In genomic region chr12:79748862-79749261, GRCm38 (mm10) we compare ENCODE assay signal across 12 mouse cellular contexts.
DNase-seq lines count a peak whose midpoint lies in the region; ATAC-seq and TF ChIP-seq lines count a peak whose summit lies in the region.
"Had no signal": no experiment of that assay in that cellular context is flagged by ENCODE, and none has a peak within 500 bp of the region (broad histone marks: within the 10 kb centered on the region; RNA-seq: fewer than 3 reads in every experiment).

No protein-coding gene starts in this region.

- no peaks in the 10 kb centered on the region for H3K27me3 ChIP-seq in kidney, embryonic 16.5 days (ENCODE audit: insufficient read depth, low read length)
- H3K27me3 ChIP-seq in kidney, embryonic 14.5 days (ENCODE audit: control insufficient read depth, insufficient read depth, low read length): no peaks in the 10 kb centered on the region
- H3K27me3 ChIP-seq in embryonic facial prominence, embryonic 14.5 days (replicated peaks; ENCODE audit: control insufficient read depth, insufficient read depth, low read length): no peaks in the 10 kb centered on the region
- no peaks in the 10 kb centered on the region for H3K27me3 ChIP-seq in neural tube, embryonic 14.5 days (ENCODE audit: control insufficient read depth, insufficient read depth, low read length)

- peaks cover 72% of the 10 kb centered on the region for H3K4me1 ChIP-seq in kidney, embryonic 16.5 days (ENCODE audit: insufficient read depth, low read length)
- H3K4me1 ChIP-seq in kidney, embryonic 14.5 days (ENCODE audit: control insufficient read depth, insufficient read depth, low read length): peaks cover 53% of the 10 kb centered on the region
- H3K4me1 ChIP-seq in embryonic facial prominence, embryonic 14.5 days (ENCODE audit: control insufficient read depth, insufficient read depth, low read length): peaks cover 62% of the 10 kb centered on the region
- H3K4me1 ChIP-seq in neural tube, embryonic 14.5 days (ENCODE audit: control insufficient read depth, insufficient read depth, low read length): peaks cover 39% of the 10 kb centered on the region

- H3K27ac ChIP-seq in gastrocnemius, adult 2 months: peak overlapping the region; percentile 82
- peak overlapping the region; percentile 82 for H3K27ac ChIP-seq in kidney, embryonic 16.5 days (ENCODE audit: low read length)
- H3K27ac ChIP-seq in kidney, embryonic 14.5 days (ENCODE audit: low read depth, low read length): no peak overlapping the region; the same call in 1 of the 2 replicates
- H3K27ac ChIP-seq in embryonic facial prominence, embryonic 14.5 days (replicated peaks; ENCODE audit: low read depth, low read length): 0 out of 2 replicates have a peak overlapping the region, but pooled peaks have one; percentile 33
- H3K27ac ChIP-seq in neural tube, embryonic 14.5 days (ENCODE audit: low read depth, low read length): peak overlapping the region; percentile 29; the same call in 1 of the 2 replicates

- 50% methylated on average over 4 of the region's 4 CpGs for WGBS in kidney, embryonic 16.5 days
- WGBS in kidney, embryonic 14.5 days: 50% methylated on average over 4 of the region's 4 CpGs
- WGBS in embryonic facial prominence, embryonic 14.5 days: 49% methylated on average over 4 of the region's 4 CpGs
- 49% methylated on average over 4 of the region's 4 CpGs for WGBS in neural tube, embryonic 14.5 days

- no peak overlapping the region for H3K4me2 ChIP-seq in kidney, embryonic 16.5 days (replicated peaks; ENCODE audit: low read depth, low read length)
- H3K4me2 ChIP-seq in kidney, embryonic 14.5 days (replicated peaks; ENCODE audit: low read depth, low read length): no peak overlapping the region
- no peak overlapping the region for H3K4me2 ChIP-seq in embryonic facial prominence, embryonic 14.5 days (ENCODE audit: low read depth, low read length)
- no peak overlapping the region for H3K4me2 ChIP-seq in neural tube, embryonic 14.5 days (ENCODE audit: low read depth, low read length)

- no peak for TF ChIP-seq CTCF in gastrocnemius, adult 2 months (IDR thresholded peaks at IDR 0.05)

- H3K4me3 ChIP-seq in gastrocnemius, adult 2 months: no peak overlapping the region
- H3K4me3 ChIP-seq in kidney, embryonic 16.5 days (ENCODE audit: low read length): no peak overlapping the region
- H3K4me3 ChIP-seq in kidney, embryonic 14.5 days (ENCODE audit: low read length): no peak overlapping the region
- no peak overlapping the region for H3K4me3 ChIP-seq in embryonic facial prominence, embryonic 14.5 days (ENCODE audit: low read depth, low read length)
- no peak overlapping the region for H3K4me3 ChIP-seq in neural tube, embryonic 14.5 days (ENCODE audit: low read depth, low read length)
- H3K4me3 ChIP-seq: megakaryocyte, embryonic 14.5 days had no signal

- intact Hi-C loops in gastrocnemius, adult 2 months (cut with DNase I): no loop called here

- no peaks in the 10 kb centered on the region for H3K36me3 ChIP-seq in kidney, embryonic 16.5 days (ENCODE audit: insufficient read depth, low read length)
- H3K36me3 ChIP-seq in kidney, embryonic 14.5 days (ENCODE audit: control insufficient read depth, insufficient read depth, low read length): no peaks in the 10 kb centered on the region
- no peaks in the 10 kb centered on the region for H3K36me3 ChIP-seq in embryonic facial prominence, embryonic 14.5 days (ENCODE audit: control insufficient read depth, insufficient read depth, low read length)
- H3K36me3 ChIP-seq in neural tube, embryonic 14.5 days (ENCODE audit: control insufficient read depth, insufficient read depth, low read length): no peaks in the 10 kb centered on the region

- no peak overlapping the region for H3K9ac ChIP-seq in kidney, embryonic 16.5 days (replicated peaks; ENCODE audit: low read length)
- no peak overlapping the region for H3K9ac ChIP-seq in kidney, embryonic 14.5 days (ENCODE audit: low read depth, low read length)
- no peak overlapping the region for H3K9ac ChIP-seq in embryonic facial prominence, embryonic 14.5 days (ENCODE audit: low read depth, low read length)
- H3K9ac ChIP-seq in neural tube, embryonic 14.5 days (replicated peaks; ENCODE audit: low read depth, low read length): no peak overlapping the region

- DNase-seq in gastrocnemius, adult 2 months: peak; percentile 56
- no peak for DNase-seq in gastrocnemius, postnatal 10 days
- DNase-seq in embryonic facial prominence, embryonic 14.5 days (ENCODE audit: low spot score): no peak
- no peak for DNase-seq in right cerebral cortex, postnatal 25 days
- DNase-seq in thymus, postnatal 36 days: no peak
- DNase-seq: B cell, adult 2 months; liver had no signal

- no peak for ATAC-seq in kidney, embryonic 16.5 days (ENCODE audit: low FRiP score, low TSS enrichment)
- ATAC-seq in kidney, embryonic 14.5 days (ENCODE audit: low FRiP score, low TSS enrichment): no peak
- ATAC-seq in embryonic facial prominence, embryonic 14.5 days (ENCODE audit: low read depth): no peak
- no peak for ATAC-seq in neural tube, embryonic 14.5 days (ENCODE audit: low read depth)
- ATAC-seq: intestine, postnatal 0 days had no signal

- no peaks in the 10 kb centered on the region for H3K9me3 ChIP-seq in kidney, embryonic 16.5 days (ENCODE audit: low read length)
- no peaks in the 10 kb centered on the region for H3K9me3 ChIP-seq in kidney, embryonic 14.5 days (ENCODE audit: control insufficient read depth, low read length)
- H3K9me3 ChIP-seq in embryonic facial prominence, embryonic 14.5 days (ENCODE audit: control insufficient read depth, low read length): no peaks in the 10 kb centered on the region
- no peaks in the 10 kb centered on the region for H3K9me3 ChIP-seq in neural tube, embryonic 14.5 days (ENCODE audit: control insufficient read depth, low read length)
- H3K9me3 ChIP-seq: megakaryocyte, embryonic 14.5 days had no signal
